Mouse (Mus musculus): ENCODE data around the gene Gm20388. TPM values are rescaled to one million over a fixed set of nuclear protein-coding genes. Genes with fewer than 3 reads are reported as not detected.

The Gm20388 gene
- polyA plus RNA-seq, 1 experiment from 2014 or later: 12.4 TPM

DNA sequence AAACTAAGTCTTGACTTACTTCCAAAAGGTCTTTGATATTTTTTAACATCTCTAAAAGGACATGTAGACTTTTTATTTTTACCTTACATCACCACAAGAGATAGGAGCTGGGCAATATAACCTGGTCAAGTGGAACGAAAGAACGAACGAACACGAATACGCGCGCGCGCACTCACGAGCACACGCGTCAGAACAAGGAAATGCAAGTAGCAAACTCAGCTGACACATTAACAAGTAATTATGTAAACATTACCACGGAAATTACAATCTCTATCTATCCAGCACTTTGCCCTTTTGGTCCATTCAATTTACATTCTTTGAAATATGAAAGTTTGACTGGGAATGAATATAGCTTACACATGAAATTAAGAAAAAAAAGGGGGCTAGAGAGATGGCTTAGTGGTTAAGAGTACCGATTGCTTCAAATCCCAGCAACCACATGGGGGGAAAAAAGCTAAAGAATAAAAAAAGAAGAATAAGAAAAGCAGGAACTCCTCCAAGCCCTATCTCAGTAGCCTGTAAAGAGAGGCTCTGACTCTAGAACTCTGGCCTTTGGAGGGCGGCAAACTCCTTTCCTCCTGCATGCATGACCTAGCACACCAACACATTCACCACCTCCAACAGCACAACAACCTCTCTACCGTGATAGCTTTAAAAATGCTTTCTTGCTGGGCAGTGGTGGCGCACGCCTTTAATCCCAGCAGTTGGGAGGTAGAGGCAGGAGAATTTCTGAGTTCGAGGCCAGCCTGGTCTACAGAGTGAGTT, 3072.7 kb downstream of the Gm20388 start:
- H3K27me3 ChIP-seq (replicated peaks; ENCODE audit: control insufficient read depth, insufficient read depth, low read length): no peaks in the 10 kb centered on the region
- no peaks in the 10 kb centered on the region for H3K36me3 ChIP-seq (ENCODE audit: control insufficient read depth, insufficient read depth, low read length)
- no peak overlapping the region for H3K9ac ChIP-seq (ENCODE audit: low read depth, low read length)
- WGBS: 86% methylated on average over 19 of the region's 19 CpGs
- ATAC-seq: no peak
- H3K4me2 ChIP-seq (ENCODE audit: low read length): no peak overlapping the region
- peaks cover 6% of the 10 kb centered on the region for H3K4me1 ChIP-seq (ENCODE audit: control insufficient read depth, insufficient read depth, low read depth, low read length)
- no peaks in the 10 kb centered on the region for H3K9me3 ChIP-seq (ENCODE audit: control insufficient read depth, low read length)
- H3K4me3 ChIP-seq (ENCODE audit: low read length): no peak overlapping the region
- H3K27ac ChIP-seq (ENCODE audit: low read depth, low read length): no peak overlapping the region

DNA sequence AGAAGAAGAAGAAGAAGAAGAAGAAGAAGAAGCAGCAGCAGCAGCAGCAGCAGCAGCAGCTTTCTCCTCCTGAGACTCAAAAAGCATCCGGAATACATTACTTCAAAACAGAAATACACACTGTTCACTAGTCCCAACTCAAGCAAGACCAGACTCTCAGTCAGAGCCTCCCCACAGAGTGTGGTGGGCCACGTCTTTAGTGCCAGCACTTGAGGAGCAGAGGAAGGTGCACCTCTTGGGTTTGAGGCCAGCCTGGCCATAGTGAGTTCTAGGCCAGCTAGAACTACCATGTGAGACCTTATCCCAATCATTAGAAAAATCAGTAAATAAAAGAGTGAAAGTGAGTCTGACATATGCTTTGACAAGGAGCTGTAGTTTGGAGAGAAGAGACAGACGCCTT, 3073.5 kb downstream of the Gm20388 start:
- H3K4me1 ChIP-seq (ENCODE audit: control insufficient read depth, insufficient read depth, low read depth, low read length): peaks cover 6% of the 10 kb centered on the region
- WGBS: 90% methylated on average over 3 of the region's 3 CpGs

DNA sequence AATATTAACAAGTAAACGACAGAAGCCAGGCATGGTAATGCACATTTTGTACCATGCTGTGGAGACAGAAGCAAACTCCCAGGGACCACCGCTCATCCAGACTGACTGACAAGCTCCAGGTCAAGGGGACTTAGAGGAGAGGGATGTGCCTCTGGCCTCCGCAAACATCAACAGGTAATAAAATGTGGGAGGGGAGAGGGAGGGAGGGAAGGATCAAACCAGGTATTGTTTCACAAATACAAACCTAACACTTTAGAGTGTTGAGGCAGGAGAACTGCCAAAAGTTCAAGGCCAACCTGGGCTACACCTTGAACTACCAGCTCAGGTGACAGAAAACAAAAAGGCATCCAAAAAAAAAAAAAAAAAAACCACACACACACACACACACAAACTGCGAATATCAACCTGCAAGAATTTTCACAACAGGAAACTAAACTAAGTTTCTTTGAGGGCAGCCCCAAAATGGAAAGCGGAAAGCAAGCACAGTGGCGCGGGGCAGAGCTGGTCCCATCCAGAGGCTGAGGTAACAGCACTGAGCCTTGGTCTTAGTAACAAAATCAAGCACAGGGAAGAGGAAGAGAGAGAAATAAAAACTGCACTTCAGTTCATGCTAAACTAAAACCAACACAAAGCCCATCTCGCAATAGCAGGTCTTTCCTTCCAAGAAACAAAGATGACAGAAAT, 3076.0 kb downstream of the Gm20388 start:
- Histone ChIP-seq H3K36me3 (ENCODE audit: control insufficient read depth, insufficient read depth, low read length) (no peaks in the 10 kb centered on the region), H3K4me2 (ENCODE audit: low read length) (no peak overlapping the region), H3K4me3 (ENCODE audit: low read length) (no peak overlapping the region), H3K9ac (ENCODE audit: low read depth, low read length) (no peak overlapping the region), H3K4me1 (ENCODE audit: control insufficient read depth, insufficient read depth, low read depth, low read length) (peaks cover 4% of the 10 kb centered on the region), H3K27me3 (replicated peaks; ENCODE audit: control insufficient read depth, insufficient read depth, low read length) (no peaks in the 10 kb centered on the region), H3K27ac (ENCODE audit: low read depth, low read length) (no peak overlapping the region), H3K9me3 (ENCODE audit: control insufficient read depth, low read length) (no peaks in the 10 kb centered on the region)
- no peak for ATAC-seq
- WGBS: 82% methylated on average over 8 of the region's 8 CpGs

More for the DNA sequence above, 3073.5 kb downstream of the Gm20388 start:
- no peak for ATAC-seq
- Histone ChIP-seq H3K9ac (ENCODE audit: low read depth, low read length) (no peak overlapping the region), H3K4me2 (ENCODE audit: low read length) (no peak overlapping the region), H3K36me3 (ENCODE audit: control insufficient read depth, insufficient read depth, low read length) (no peaks in the 10 kb centered on the region), H3K9me3 (ENCODE audit: control insufficient read depth, low read length) (no peaks in the 10 kb centered on the region), H3K4me3 (ENCODE audit: low read length) (no peak overlapping the region), H3K27me3 (replicated peaks; ENCODE audit: control insufficient read depth, insufficient read depth, low read length) (no peaks in the 10 kb centered on the region), H3K27ac (ENCODE audit: low read depth, low read length) (no peak overlapping the region)

DNA sequence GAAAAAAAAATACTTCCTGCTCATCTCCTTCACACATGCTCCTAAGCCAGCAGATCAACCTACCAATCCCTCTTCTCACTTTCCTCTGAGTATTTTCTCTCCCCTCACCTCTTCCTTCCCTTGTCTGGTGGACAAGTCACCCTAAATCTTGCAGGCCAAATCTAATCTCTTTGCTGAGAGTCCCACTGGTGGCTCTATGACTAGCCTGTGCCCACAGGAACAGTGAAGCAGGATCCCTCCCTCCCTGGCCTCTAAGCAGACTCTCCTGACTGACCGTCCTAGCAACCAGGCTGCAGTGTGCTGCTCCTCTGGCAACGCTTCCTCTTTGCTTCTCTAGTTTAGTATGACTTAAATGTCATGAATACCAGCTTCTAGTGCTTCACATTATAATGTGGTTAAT, 3076.6 kb downstream of the Gm20388 start:
- ATAC-seq: no peak
- H3K4me3 ChIP-seq (ENCODE audit: low read length): no peak overlapping the region

DNA sequence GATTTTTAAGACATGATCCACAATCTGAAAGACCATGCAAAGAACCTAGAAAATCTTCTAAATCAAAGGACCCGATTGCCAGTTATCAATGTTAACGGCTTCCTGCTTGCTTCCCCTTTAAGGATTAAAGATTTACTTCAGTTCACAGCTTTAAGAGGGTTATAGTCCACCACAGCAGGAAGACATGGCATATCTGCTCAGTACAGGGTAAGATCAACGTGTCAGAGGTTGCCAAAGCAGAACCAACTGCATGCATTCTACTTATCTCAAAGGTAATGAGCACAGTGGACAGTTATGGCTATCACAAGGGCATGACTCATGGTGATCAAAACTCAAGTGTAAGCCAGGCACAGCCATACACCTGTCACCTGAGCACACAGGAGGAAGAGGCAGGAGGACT, 3078.3 kb downstream of the Gm20388 start:
- H3K4me2 ChIP-seq (ENCODE audit: low read length): no peak overlapping the region
- H3K9ac ChIP-seq (ENCODE audit: low read depth, low read length): no peak overlapping the region
- no peaks in the 10 kb centered on the region for H3K36me3 ChIP-seq (ENCODE audit: control insufficient read depth, insufficient read depth, low read length)
- H3K9me3 ChIP-seq (ENCODE audit: control insufficient read depth, low read length): no peaks in the 10 kb centered on the region
- no peak overlapping the region for H3K27ac ChIP-seq (ENCODE audit: low read depth, low read length)
- no peak for ATAC-seq
- no peaks in the 10 kb centered on the region for H3K27me3 ChIP-seq (replicated peaks; ENCODE audit: control insufficient read depth, insufficient read depth, low read length)
- 92% methylated on average over 3 of the region's 3 CpGs for WGBS
- peaks cover 6% of the 10 kb centered on the region for H3K4me1 ChIP-seq (ENCODE audit: control insufficient read depth, insufficient read depth, low read depth, low read length)
- H3K4me3 ChIP-seq (ENCODE audit: low read length): no peak overlapping the region

More for the DNA sequence above, 3076.6 kb downstream of the Gm20388 start:
- WGBS: 38% methylated on average over 2 of the region's 2 CpGs
- Histone ChIP-seq H3K4me1 (ENCODE audit: control insufficient read depth, insufficient read depth, low read depth, low read length) (peaks cover 5% of the 10 kb centered on the region), H3K4me2 (ENCODE audit: low read length) (no peak overlapping the region), H3K9me3 (ENCODE audit: control insufficient read depth, low read length) (no peaks in the 10 kb centered on the region), H3K9ac (ENCODE audit: low read depth, low read length) (no peak overlapping the region), H3K27me3 (replicated peaks; ENCODE audit: control insufficient read depth, insufficient read depth, low read length) (no peaks in the 10 kb centered on the region), H3K27ac (ENCODE audit: low read depth, low read length) (no peak overlapping the region), H3K36me3 (ENCODE audit: control insufficient read depth, insufficient read depth, low read length) (no peaks in the 10 kb centered on the region)

DNA sequence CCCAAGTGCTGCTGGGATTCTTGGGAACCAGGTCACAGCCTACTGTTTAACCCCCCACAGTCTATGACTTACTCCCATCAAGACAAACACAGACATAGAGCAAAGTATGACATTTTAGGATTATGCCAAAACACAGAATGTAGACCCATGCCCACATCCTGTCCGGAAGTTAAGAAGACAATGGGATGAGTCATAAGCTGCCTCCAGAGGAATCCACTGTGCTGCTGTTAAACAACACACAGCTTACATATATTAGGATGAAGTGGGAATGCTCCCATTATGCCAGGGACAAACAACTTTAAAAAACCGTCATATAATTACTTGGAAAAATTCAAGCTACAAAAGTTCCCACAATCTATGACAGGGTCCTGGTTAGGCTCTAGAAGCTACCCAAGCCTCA, 3079.3 kb downstream of the Gm20388 start:
- no peak overlapping the region for H3K4me2 ChIP-seq (ENCODE audit: low read length)
- no peak overlapping the region for H3K4me3 ChIP-seq (ENCODE audit: low read length)
- no peaks in the 10 kb centered on the region for H3K9me3 ChIP-seq (ENCODE audit: control insufficient read depth, low read length)
- no peak for ATAC-seq
- no peaks in the 10 kb centered on the region for H3K36me3 ChIP-seq (ENCODE audit: control insufficient read depth, insufficient read depth, low read length)
- no peak overlapping the region for H3K27ac ChIP-seq (ENCODE audit: low read depth, low read length)
- H3K4me1 ChIP-seq (ENCODE audit: control insufficient read depth, insufficient read depth, low read depth, low read length): peaks cover 6% of the 10 kb centered on the region
- 87% methylated on average over 2 of the region's 2 CpGs for WGBS
- no peaks in the 10 kb centered on the region for H3K27me3 ChIP-seq (replicated peaks; ENCODE audit: control insufficient read depth, insufficient read depth, low read length)
- no peak overlapping the region for H3K9ac ChIP-seq (ENCODE audit: low read depth, low read length)

DNA sequence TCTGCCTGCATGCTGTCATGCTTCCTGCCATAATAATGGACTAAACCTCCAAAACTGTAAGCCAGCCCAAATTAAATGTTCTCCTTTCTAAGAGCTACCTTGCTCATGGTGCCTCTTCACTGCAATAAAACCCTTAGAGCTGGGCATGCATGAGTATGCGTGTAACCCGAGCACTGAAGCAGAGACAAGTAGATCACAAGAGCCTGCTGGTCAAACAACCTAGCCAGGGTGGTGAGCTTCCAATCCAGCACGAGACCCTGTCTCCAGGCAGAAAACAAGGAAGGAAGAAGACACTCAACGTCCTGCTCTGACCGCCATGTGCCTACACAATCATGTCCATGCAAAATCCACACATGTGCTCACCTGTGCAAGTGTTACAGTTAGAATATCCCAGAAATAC, 3080.7 kb downstream of the Gm20388 start:
- no peaks in the 10 kb centered on the region for H3K27me3 ChIP-seq (replicated peaks; ENCODE audit: control insufficient read depth, insufficient read depth, low read length)
- no peak for ATAC-seq
- H3K4me3 ChIP-seq (ENCODE audit: low read length): no peak overlapping the region
- no peak overlapping the region for H3K4me2 ChIP-seq (ENCODE audit: low read length)
- no peak overlapping the region for H3K27ac ChIP-seq (ENCODE audit: low read depth, low read length)
- H3K9ac ChIP-seq (ENCODE audit: low read depth, low read length): no peak overlapping the region
- peaks cover 6% of the 10 kb centered on the region for H3K4me1 ChIP-seq (ENCODE audit: control insufficient read depth, insufficient read depth, low read depth, low read length)
- H3K36me3 ChIP-seq (ENCODE audit: control insufficient read depth, insufficient read depth, low read length): no peaks in the 10 kb centered on the region
- H3K9me3 ChIP-seq (ENCODE audit: control insufficient read depth, low read length): no peaks in the 10 kb centered on the region
- WGBS: 93% methylated on average over 5 of the region's 5 CpGs

DNA sequence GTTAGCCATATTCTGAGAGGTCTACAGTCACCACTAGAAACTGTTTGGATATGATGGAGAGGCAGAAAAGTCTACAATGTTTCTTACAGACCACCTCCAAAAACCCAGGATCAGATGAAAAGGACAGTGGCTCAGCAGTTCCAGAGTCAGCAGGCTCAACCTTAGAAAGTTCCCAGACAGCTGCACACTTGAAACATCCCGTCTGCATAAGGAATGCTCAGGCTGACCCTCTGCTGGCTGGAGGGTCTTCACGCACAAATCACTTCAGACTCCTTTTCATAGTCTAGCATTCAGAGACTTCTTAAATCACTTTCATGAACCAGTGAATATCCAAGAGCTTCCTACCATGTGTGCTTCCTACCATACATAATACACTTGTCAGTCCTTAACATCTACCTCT, 3081.7 kb downstream of the Gm20388 start:
- 57% methylated on average over 2 of the region's 2 CpGs for WGBS
- H3K4me2 ChIP-seq (ENCODE audit: low read length): no peak overlapping the region
- H3K36me3 ChIP-seq (ENCODE audit: control insufficient read depth, insufficient read depth, low read length): no peaks in the 10 kb centered on the region
- no peaks in the 10 kb centered on the region for H3K9me3 ChIP-seq (ENCODE audit: control insufficient read depth, low read length)
- H3K9ac ChIP-seq (ENCODE audit: low read depth, low read length): no peak overlapping the region
- no peak overlapping the region for H3K27ac ChIP-seq (ENCODE audit: low read depth, low read length)
- H3K27me3 ChIP-seq (replicated peaks; ENCODE audit: control insufficient read depth, insufficient read depth, low read length): no peaks in the 10 kb centered on the region
- no peak overlapping the region for H3K4me3 ChIP-seq (ENCODE audit: low read length)
- peaks cover 5% of the 10 kb centered on the region for H3K4me1 ChIP-seq (ENCODE audit: control insufficient read depth, insufficient read depth, low read depth, low read length)
- ATAC-seq: no peak

DNA sequence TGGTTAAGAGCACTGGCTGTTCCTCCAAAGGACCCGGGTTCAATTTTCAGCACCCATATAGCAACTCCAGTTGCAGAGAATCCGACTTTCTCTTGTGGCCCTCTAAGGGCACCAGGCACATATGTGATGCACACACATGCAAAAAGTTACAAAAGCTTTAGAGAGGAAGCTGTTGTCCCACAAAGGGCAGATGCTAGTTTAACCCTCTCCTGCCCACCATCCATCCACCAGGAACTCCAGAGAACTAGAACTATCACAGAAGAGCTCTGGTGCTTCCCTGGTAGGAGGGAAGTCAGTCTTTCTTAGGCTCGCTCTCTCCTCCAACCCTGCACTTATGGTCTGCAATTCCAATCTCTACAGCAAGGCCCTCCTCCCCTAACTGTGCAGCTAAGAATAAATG, 3082.4 kb downstream of the Gm20388 start:
- Histone ChIP-seq H3K4me2 (ENCODE audit: low read length) (no peak overlapping the region), H3K4me1 (ENCODE audit: control insufficient read depth, insufficient read depth, low read depth, low read length) (peaks cover 4% of the 10 kb centered on the region), H3K9me3 (ENCODE audit: control insufficient read depth, low read length) (no peaks in the 10 kb centered on the region), H3K36me3 (ENCODE audit: control insufficient read depth, insufficient read depth, low read length) (no peaks in the 10 kb centered on the region), H3K27ac (ENCODE audit: low read depth, low read length) (no peak overlapping the region; the same call in 1 of the 2 replicates), H3K9ac (ENCODE audit: low read depth, low read length) (no peak overlapping the region), H3K27me3 (replicated peaks; ENCODE audit: control insufficient read depth, insufficient read depth, low read length) (no peaks in the 10 kb centered on the region), H3K4me3 (ENCODE audit: low read length) (no peak overlapping the region)
- 85% methylated on average over 3 of the region's 3 CpGs for WGBS
- ATAC-seq: no peak
